Mouse (Mus musculus): ENCODE data around the gene Srp9.

DNA sequence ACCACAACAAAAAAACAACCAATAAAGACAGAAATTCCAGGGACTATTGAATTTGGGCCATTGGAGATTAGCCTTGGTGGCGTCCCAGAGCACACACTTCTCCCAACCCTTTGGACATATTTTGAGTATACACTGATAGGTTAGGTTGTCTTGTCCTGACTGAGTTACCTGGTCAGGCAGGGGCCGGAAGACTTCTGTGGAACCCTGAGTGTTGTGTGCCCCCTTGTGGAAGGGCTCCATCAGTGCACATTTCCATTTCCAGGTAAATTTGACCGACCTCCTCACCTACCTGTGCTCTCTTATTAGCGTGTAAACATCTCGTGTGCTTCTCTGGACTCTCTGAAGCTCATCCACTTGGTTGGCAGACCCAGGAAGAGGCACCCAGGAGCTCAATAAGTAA, 9.3 kb upstream of the Srp9 start:
- TF ChIP-seq POLR2A (IDR thresholded peaks at IDR 0.05; ENCODE audit: borderline replicate concordance, extremely low read depth, low read depth, low read length), result no peak
- TF ChIP-seq CTCF (IDR thresholded peaks at IDR 0.05; ENCODE audit: insufficient read depth, low read length), result peak; percentile 81

Data from lung, adult 2 months (tissue).